Mouse (Mus musculus): ENCODE data around the gene Sult3a2. TPM values are rescaled to one million over a fixed set of nuclear protein-coding genes. Genes with fewer than 3 reads are reported as not detected.

Sult3a2 gene
- polyA plus RNA-seq (2015; fragmentation: Illumina TruSeq; extraction: RNeasy Lipid Tissue Mini Kit (QIAGEN cat#74804); ENCODE audit: low read depth, low replicate concordance) = not detected

DNA sequence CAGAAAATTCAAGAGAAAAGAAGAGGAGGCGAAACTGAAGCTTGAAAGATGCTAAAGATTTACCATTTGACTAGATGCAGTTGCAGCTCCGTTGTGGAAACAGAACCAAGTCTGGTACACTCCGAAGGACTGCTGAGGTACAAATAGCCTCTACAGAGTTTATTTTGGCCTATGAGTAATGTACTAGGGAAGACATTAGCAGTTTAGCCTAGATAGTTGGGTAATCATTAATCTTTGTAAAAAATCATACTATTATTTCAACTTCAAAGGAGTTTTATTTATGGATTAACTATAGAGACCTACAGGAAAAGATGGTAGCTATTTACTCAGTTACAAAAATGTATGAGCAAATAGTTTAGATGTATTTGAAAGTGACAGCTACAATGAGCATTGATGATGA lies at the start of gene Sult3a2:
Gene Sult3a2 (minus strand): TSS at position 101 of the 400 bp plus-strand sequence.

Other genes starting within 250 kb of the Sult3a2 start
- 49.4 TPM for gene Clvs2, start 161.9 kb downstream of the Sult3a2 start, polyA plus RNA-seq (2015; fragmentation: Illumina TruSeq; extraction: RNeasy Lipid Tissue Mini Kit (QIAGEN cat#74804); ENCODE audit: low read depth, low replicate concordance)
- not detected for gene Sult3a1, start 71.0 kb upstream of the Sult3a2 start, polyA plus RNA-seq (2015; fragmentation: Illumina TruSeq; extraction: RNeasy Lipid Tissue Mini Kit (QIAGEN cat#74804); ENCODE audit: low read depth, low replicate concordance)
- gene Rsph4a, start 118.4 kb upstream of the Sult3a2 start, polyA plus RNA-seq (2015; fragmentation: Illumina TruSeq; extraction: RNeasy Lipid Tissue Mini Kit (QIAGEN cat#74804); ENCODE audit: low read depth, low replicate concordance) = 3.5 TPM
- gene Zup1, start 164.6 kb upstream of the Sult3a2 start, polyA plus RNA-seq (2015; fragmentation: Illumina TruSeq; extraction: RNeasy Lipid Tissue Mini Kit (QIAGEN cat#74804); ENCODE audit: low read depth, low replicate concordance) = 11.7 TPM
- gene Rwdd1, start 232.9 kb upstream of the Sult3a2 start, polyA plus RNA-seq (2015; fragmentation: Illumina TruSeq; extraction: RNeasy Lipid Tissue Mini Kit (QIAGEN cat#74804); ENCODE audit: low read depth, low replicate concordance) = 102 TPM